Mouse (Mus musculus): ENCODE data around the gene Ccin.

GRCm38 (mm10) chr4:43988976-43989375 is 5.7 kb downstream of the Ccin start:
- TF ChIP-seq CTCF (conservative IDR thresholded peaks at IDR 0.05; ENCODE audit: low read length) (no peak), NANOG (IDR thresholded peaks at IDR 0.05; ENCODE audit: borderline replicate concordance, low read length) (no peak)
